Mouse (Mus musculus) spleen, adult 2 months (tissue): Measurements from ENCODE around the gene Dpf2. TPM values are rescaled to one million over a fixed set of nuclear protein-coding genes. Genes with fewer than 3 reads are reported as not detected.
"Not testable (repeated sequence)": the region's sequence is repeated elsewhere in the genome, so short reads cannot be mapped to it uniquely, and the experiment has no call there.

Experiments
- DNase-seq, 2 experiments: peaks; one replicate each; pipeline versions ENCODE4 v3.0.0 to v3.0.0-alpha.2; 2012 to 2021; ENCODE audit warnings: low spot score in 2 of 2, low read depth in 1 of 2
- H3K27ac ChIP-seq: fragments of 200-500 bp; 2 replicates; pipeline ENCODE4 v1.5.1; 2012; ENCODE audit warnings: low read length, inconsistent platforms; ENCODE audit not compliant: insufficient read depth
- H3K27me3 ChIP-seq: fragments of 200-500 bp; 2 replicates; pipeline ENCODE4 v1.6.1; 2012; ENCODE audit warnings: mild to moderate bottlenecking, moderate library complexity, low read length, inconsistent platforms; ENCODE audit not compliant: control insufficient read depth, insufficient read depth
- H3K36me3 ChIP-seq: fragments of 200-500 bp; 2 replicates; pipeline ENCODE4 v1.6.1; 2012; ENCODE audit warnings: mild to moderate bottlenecking, low read length, inconsistent platforms; ENCODE audit not compliant: control insufficient read depth, insufficient read depth
- H3K4me1 ChIP-seq: fragments of 200-500 bp; 2 replicates; pipeline ENCODE4 v1.6.1; 2011; ENCODE audit warnings: inconsistent platforms; ENCODE audit not compliant: control insufficient read depth, insufficient read depth, insufficient read length
- H3K4me3 ChIP-seq: fragments of 200-500 bp; 2 replicates; pipeline ENCODE4 v1.5.1; 2011; ENCODE audit warnings: mild to moderate bottlenecking, inconsistent platforms; ENCODE audit not compliant: insufficient read depth, insufficient read length; ENCODE audit errors: extremely low read depth
- CTCF ChIP-seq: fragments of 200-500 bp; IDR thresholded peaks from 2 replicates; pipeline ENCODE4 v1.5.1; 2011; ENCODE audit warnings: mild to moderate bottlenecking, inconsistent platforms; ENCODE audit not compliant: insufficient read depth, insufficient read length, insufficient replicate concordance; ENCODE audit errors: extremely low read depth
- POLR2A ChIP-seq: fragments of 200-500 bp; IDR thresholded peaks from 2 replicates; pipeline ENCODE4 v1.6.1; 2011; ENCODE audit warnings: low read depth, low read length, inconsistent platforms
- WGBS: fragments of 180-500 bp; shearing (Covaris S2); methylation state at CpG from one replicate; pipeline ENCODE4 v1.1.7; 2018; 5-methylcytosine and 5-hydroxymethylcytosine counted together
- polyA plus RNA-seq: library from polyadenylated mRNA; depleted of rRNA; stranded (reverse); fragments of >200 nt; gene quantifications from 2 replicates; pipeline ENCODE4 v1.2.3, GENCODE M21; 2012

Dpf2 gene
- polyA plus RNA-seq, 1 experiment, result 59.9 TPM

DNA sequence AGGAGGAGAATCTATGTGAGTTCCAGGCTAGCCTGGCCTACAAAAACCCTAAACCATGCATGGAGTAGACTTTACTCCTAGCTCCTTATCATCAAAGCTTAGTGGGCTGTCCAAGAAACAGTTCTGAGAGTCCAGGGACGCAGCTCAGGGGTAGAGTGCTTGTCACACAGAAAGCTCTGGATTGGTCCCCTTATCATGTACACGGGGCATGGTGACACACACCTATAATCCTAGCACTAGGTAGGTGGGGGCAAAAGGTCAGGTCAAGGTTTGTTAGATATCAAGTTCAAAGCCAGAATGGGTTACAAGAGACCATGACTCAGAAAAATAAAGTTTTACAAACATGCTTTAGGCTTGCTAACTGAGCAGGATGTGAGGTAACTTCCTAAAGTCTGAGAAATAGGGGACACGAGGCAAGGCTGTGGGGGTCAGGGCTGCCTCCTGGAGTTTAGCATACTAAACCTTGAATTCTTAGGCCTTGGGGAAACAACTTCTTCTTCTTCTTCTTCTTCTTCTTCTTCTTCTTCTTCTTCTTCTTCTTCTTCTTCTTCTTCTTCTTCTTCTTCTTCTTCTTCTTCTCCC, 25.5 kb downstream of the Dpf2 start:
- Histone ChIP-seq H3K27me3 (no peaks in the 10 kb centered on the region), H3K4me1 (no peaks in the 10 kb centered on the region), H3K36me3 (peaks cover 12% of the 10 kb centered on the region; the same call in 1 of the 2 replicates), H3K4me3 (no peak overlapping the region), H3K27ac (no peak overlapping the region)
- TF ChIP-seq POLR2A, result no peak
- TF ChIP-seq CTCF, result no peak
- 53% methylated on average over 3 of the region's 3 CpGs for WGBS
- no peak for DNase-seq

GRCm38 (mm10) chr19:5885838-5886237, 27.0 kb downstream of the Dpf2 start:
- Histone ChIP-seq H3K4me3 (no peak overlapping the region), H3K4me1 (no peaks in the 10 kb centered on the region), H3K27ac (no peak overlapping the region), H3K36me3 (peaks cover 12% of the 10 kb centered on the region; the same call in 1 of the 2 replicates), H3K27me3 (no peaks in the 10 kb centered on the region)
- TF ChIP-seq POLR2A, result no peak
- TF ChIP-seq CTCF, result no peak
- DNase-seq, result no peak
- 81% methylated on average over 4 of the region's 4 CpGs for WGBS

DNA sequence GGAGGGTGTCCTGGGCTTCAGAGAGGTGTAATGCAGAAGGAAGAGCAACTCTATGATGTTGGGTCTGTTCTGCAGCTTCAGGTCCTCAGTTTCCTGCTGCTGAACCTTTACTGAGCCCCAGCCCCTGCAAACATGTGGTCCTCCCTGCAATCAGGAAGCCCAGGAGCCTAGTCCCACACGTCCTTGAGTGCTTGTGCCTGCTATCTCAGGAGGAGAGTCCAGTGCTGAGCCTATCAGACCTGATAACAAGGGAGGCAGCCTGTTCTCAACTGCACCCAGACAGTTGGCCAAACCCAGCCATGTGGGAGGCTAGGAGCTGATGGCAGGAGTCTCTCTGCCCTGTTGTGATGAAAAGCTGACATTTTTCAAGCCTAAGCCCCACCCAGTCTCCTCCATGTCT, 28.9 kb downstream of the Dpf2 start:
- Histone ChIP-seq H3K36me3 (peaks cover 13% of the 10 kb centered on the region; the same call in 1 of the 2 replicates), H3K4me3 (no peak overlapping the region), H3K27me3 (no peaks in the 10 kb centered on the region), H3K27ac (no peak overlapping the region), H3K4me1 (no peaks in the 10 kb centered on the region)
- no peak for TF ChIP-seq CTCF
- TF ChIP-seq POLR2A, result no peak
- no peak for DNase-seq
- 75% methylated on average over 1 of the region's 1 CpGs for WGBS

GRCm38 (mm10) chr19:5882079-5882478, 30.7 kb downstream of the Dpf2 start:
- H3K4me3 ChIP-seq, DNase-seq, H3K27me3 ChIP-seq, H3K4me1 ChIP-seq, H3K27ac ChIP-seq: not testable (repeated sequence)
- 42% methylated on average over 5 of the region's 5 CpGs for WGBS
- H3K36me3 ChIP-seq, result peaks cover 13% of the 10 kb centered on the region; the same call in 1 of the 2 replicates

- Histone ChIP-seq H3K36me3 (peaks cover 13% of the 10 kb centered on the region; the same call in 1 of the 2 replicates), H3K27ac (no peak overlapping the region), H3K4me3 (no peak overlapping the region), H3K27me3 (no peaks in the 10 kb centered on the region), H3K4me1 (peaks cover 8% of the 10 kb centered on the region; the same call in 1 of the 2 replicates)
- TF ChIP-seq POLR2A (no peak), CTCF (no peak)
- no peak for DNase-seq
- WGBS, result 92% methylated on average over 6 of the region's 6 CpGs
These were observed 31.7 kb downstream of the Dpf2 start for GRCm38 (mm10) chr19:5881155-5881554.

DNA sequence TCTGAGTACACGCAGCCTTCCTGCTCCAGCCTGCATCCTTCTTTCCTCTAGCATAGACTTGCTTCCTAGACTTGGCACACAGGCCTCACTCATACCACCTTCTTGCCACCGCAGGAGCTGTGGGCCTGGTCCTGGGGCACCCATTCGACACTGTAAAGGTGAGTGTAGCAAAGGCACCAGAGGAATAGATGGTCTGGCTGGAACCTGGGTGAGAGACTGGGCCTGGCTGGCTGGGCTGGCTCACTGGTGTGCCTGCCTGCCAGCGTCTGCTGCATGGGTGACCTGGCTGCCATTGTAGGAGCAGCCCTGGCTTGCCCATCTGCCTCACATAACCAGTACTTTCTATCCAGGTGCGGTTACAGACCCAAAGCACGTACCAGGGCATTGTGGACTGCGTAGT, 33.1 kb downstream of the Dpf2 start:
- Histone ChIP-seq H3K4me1 (peaks cover 12% of the 10 kb centered on the region; the same call in 1 of the 2 replicates), H3K36me3 (peaks cover 7% of the 10 kb centered on the region; the same call in 1 of the 2 replicates), H3K27ac (no peak overlapping the region), H3K4me3 (no peak overlapping the region), H3K27me3 (no peaks in the 10 kb centered on the region)
- DNase-seq, result no peak
- TF ChIP-seq POLR2A, result no peak
- no peak for TF ChIP-seq CTCF
- 94% methylated on average over 7 of the region's 7 CpGs for WGBS

DNA sequence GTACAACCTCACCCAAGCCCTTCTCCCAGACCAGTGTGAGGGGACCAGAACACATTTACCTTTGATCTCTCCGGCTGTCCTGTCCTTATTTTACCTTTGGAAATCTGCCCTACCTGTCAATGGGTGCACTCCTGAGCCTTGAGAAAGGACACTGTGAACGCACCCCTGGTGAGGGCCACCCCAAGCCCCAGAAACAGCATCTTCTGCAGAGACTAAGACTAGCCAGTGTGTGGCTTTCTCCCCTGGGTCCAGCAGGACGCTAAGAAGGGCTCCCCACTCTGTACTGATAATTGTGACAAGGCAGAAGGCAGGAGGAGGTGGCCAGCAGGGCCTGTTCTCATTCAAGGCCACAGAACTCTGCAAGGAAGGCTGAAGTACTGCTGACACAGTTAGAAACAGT, 33.9 kb downstream of the Dpf2 start:
- H3K36me3 ChIP-seq, result peaks cover 5% of the 10 kb centered on the region; the same call in 1 of the 2 replicates
- no peak for DNase-seq
- H3K4me1 ChIP-seq, result peaks cover 15% of the 10 kb centered on the region
- no peaks in the 10 kb centered on the region for H3K27me3 ChIP-seq
- 65% methylated on average over 3 of the region's 3 CpGs for WGBS
- TF ChIP-seq POLR2A (no peak), CTCF (no peak)
- H3K27ac ChIP-seq, result no peak overlapping the region
- H3K4me3 ChIP-seq, result no peak overlapping the region
